Mouse (Mus musculus): Measurements from ENCODE around the gene Hspg2.

- TF ChIP-seq CTCF (IDR thresholded peaks at IDR 0.05; ENCODE audit: insufficient read depth, low read length) (no peak), POLR2A (IDR thresholded peaks at IDR 0.05; ENCODE audit: borderline replicate concordance, extremely low read depth, low read depth, low read length) (no peak)
These were observed 26.4 kb downstream of the Hspg2 start for GRCm38 (mm10) chr4:137494751-137495500.
